Mouse (Mus musculus): ENCODE measurements at regions not wholly inside any gene's neighbourhood (a gene's known extent, or its start where the extent isn't known, plus 50 kb on each side); places are given as distances from the start of the nearest gene placed in this dataset.

DNA sequence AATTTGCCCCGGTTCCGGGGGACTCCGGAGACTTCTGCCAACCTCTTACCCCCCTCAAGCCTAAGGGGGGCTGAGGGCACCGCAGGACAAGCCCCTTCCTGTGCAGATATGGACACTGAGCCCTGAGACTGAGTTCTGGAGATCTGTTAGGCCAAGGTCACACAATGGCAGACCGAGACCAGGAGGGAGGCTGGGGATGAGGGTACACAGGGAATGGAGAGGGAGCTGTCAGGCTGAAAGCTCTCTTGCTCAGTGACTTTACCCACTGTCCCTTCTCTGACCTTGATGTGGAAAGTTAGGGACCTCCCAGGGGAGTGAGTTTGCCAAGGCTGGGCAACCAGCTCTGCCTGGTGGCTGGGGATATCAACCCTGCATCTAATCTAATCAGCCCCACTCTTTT lies 82.7 kb downstream of the Cstad start:
- TF ChIP-seq CTCF (IDR thresholded peaks at IDR 0.05; ENCODE audit: borderline replicate concordance, control insufficient read depth, extremely low read depth, insufficient read depth, low read length, poor library complexity) (no peak), POLR2A (IDR thresholded peaks at IDR 0.05; ENCODE audit: control insufficient read depth, extremely low read depth, insufficient read depth, low read length, poor library complexity) (no peak)
